ENCODE assay signal across 8 mouse cellular contexts in genomic region chr7:122969231-122970032, GRCm38 (mm10). TPM values are rescaled to one million over a fixed set of nuclear protein-coding genes. Genes with fewer than 3 reads are reported as not detected.
DNase-seq lines count a peak whose midpoint lies in the region; ATAC-seq and TF ChIP-seq lines count a peak whose summit lies in the region.

No protein-coding gene starts in this region.

- H3ac ChIP-seq in C2C12 (ENCODE audit: control insufficient read depth, insufficient read length, low read depth) = peak overlapping the region; percentile 99

- H3K79me2 ChIP-seq in C2C12 (ENCODE audit: control insufficient read depth, insufficient read depth) = peaks cover 47% of the 10 kb centered on the region

- H3K4me2 ChIP-seq in heart, embryonic 13.5 days = peak overlapping the region; percentile 95
- H3K4me2 ChIP-seq in liver, embryonic 12.5 days = peak overlapping the region; percentile 90
- H3K4me2 ChIP-seq in stomach, embryonic 15.5 days = peak overlapping the region; percentile 78

- H3K79me3 ChIP-seq in C2C12 (ENCODE audit: low read depth) = peaks cover 43% of the 10 kb centered on the region

- peak overlapping the region; percentile 95 for H3K27ac ChIP-seq in heart, embryonic 13.5 days (replicated peaks)
- peak overlapping the region; percentile 90 for H3K27ac ChIP-seq in liver, embryonic 12.5 days
- peak overlapping the region; percentile 88 for H3K27ac ChIP-seq in stomach, embryonic 15.5 days

- peak; percentile 98 for TF ChIP-seq POLR2A in brain, embryonic 14.5 days (IDR thresholded peaks at IDR 0.05; ENCODE audit: borderline replicate concordance, extremely low read depth, insufficient read depth, insufficient read length, poor library complexity, severe bottlenecking)

- peak; percentile 96 for ATAC-seq in heart, embryonic 13.5 days (ENCODE audit: extremely low read depth, insufficient number of reproducible peaks, low FRiP score, low TSS enrichment)
- ATAC-seq in liver, embryonic 12.5 days = peak; percentile 95
- ATAC-seq in stomach, embryonic 15.5 days (ENCODE audit: insufficient read depth, low FRiP score, low read depth) = peak; percentile 97

- H3K4me3 ChIP-seq in C2C12 (ENCODE audit: insufficient read depth, poor library complexity, severe bottlenecking) = peak overlapping the region; percentile 72
- peak overlapping the region; percentile 98 for H3K4me3 ChIP-seq in erythroblast, embryonic 14.5 days (replicated peaks)
- H3K4me3 ChIP-seq in heart, embryonic 13.5 days = peak overlapping the region; percentile 100
- peak overlapping the region; percentile 98 for H3K4me3 ChIP-seq in liver, embryonic 12.5 days
- H3K4me3 ChIP-seq in stomach, embryonic 15.5 days (replicated peaks) = peak overlapping the region; percentile 86

- TF ChIP-seq CTCF in C2C12 (IDR thresholded peaks at IDR 0.05; ENCODE audit: control insufficient read depth, insufficient read depth, insufficient read length) = peak; percentile 48
- no peak for TF ChIP-seq CTCF in brain, embryonic 14.5 days (IDR thresholded peaks at IDR 0.05; ENCODE audit: borderline replicate concordance, extremely low read depth, insufficient read depth, insufficient read length)

- peaks cover 22% of the 10 kb centered on the region for H3K36me3 ChIP-seq in C2C12 (ENCODE audit: control insufficient read depth, insufficient read depth)
- H3K36me3 ChIP-seq in erythroblast, embryonic 14.5 days (ENCODE audit: control insufficient read depth) = peaks cover 19% of the 10 kb centered on the region
- peaks cover 19% of the 10 kb centered on the region for H3K36me3 ChIP-seq in heart, embryonic 13.5 days
- H3K36me3 ChIP-seq in liver, embryonic 12.5 days = peaks cover 23% of the 10 kb centered on the region
- no peaks in the 10 kb centered on the region for H3K36me3 ChIP-seq in stomach, embryonic 15.5 days

- peak; percentile 99 for DNase-seq in brain, embryonic 14.5 days (ENCODE audit: low read depth)
- peak; percentile 97 for DNase-seq in kidney, postnatal 10 days
- DNase-seq in natural killer cell, adult 2 months (ENCODE audit: low spot score in 2 of 2) = peak; percentile 88 to 94

- H3K4me1 ChIP-seq in erythroblast, embryonic 14.5 days (ENCODE audit: control insufficient read depth) = peaks cover 41% of the 10 kb centered on the region
- peaks cover 30% of the 10 kb centered on the region for H3K4me1 ChIP-seq in heart, embryonic 13.5 days
- H3K4me1 ChIP-seq in liver, embryonic 12.5 days = peaks cover 35% of the 10 kb centered on the region
- H3K4me1 ChIP-seq in stomach, embryonic 15.5 days = peaks cover 9% of the 10 kb centered on the region

- no peaks in the 10 kb centered on the region for H3K27me3 ChIP-seq in C2C12 (ENCODE audit: control insufficient read depth, insufficient read depth, insufficient read length)
- H3K27me3 ChIP-seq in erythroblast, embryonic 14.5 days (ENCODE audit: control insufficient read depth) = no peaks in the 10 kb centered on the region
- H3K27me3 ChIP-seq in heart, embryonic 13.5 days (replicated peaks) = no peaks in the 10 kb centered on the region
- no peaks in the 10 kb centered on the region for H3K27me3 ChIP-seq in liver, embryonic 12.5 days (replicated peaks)
- H3K27me3 ChIP-seq in stomach, embryonic 15.5 days (replicated peaks) = no peaks in the 10 kb centered on the region

- 2% methylated on average over 51 of the region's 62 CpGs for WGBS in heart, embryonic 13.5 days
- WGBS in liver, embryonic 12.5 days (ENCODE audit: insufficient replicate concordance) = under 1% methylated on average over 62 of the region's 62 CpGs
- under 1% methylated on average over 62 of the region's 62 CpGs for WGBS in stomach, embryonic 15.5 days

- peak overlapping the region; percentile 100 for H3K9ac ChIP-seq in heart, embryonic 13.5 days
- peak overlapping the region; percentile 99 for H3K9ac ChIP-seq in liver, embryonic 12.5 days
- H3K9ac ChIP-seq in stomach, embryonic 15.5 days = peak overlapping the region; percentile 98

- no peaks in the 10 kb centered on the region for H3K9me3 ChIP-seq in erythroblast, embryonic 14.5 days (ENCODE audit: control insufficient read depth, low read length)
- no peaks in the 10 kb centered on the region for H3K9me3 ChIP-seq in heart, embryonic 13.5 days
- no peaks in the 10 kb centered on the region for H3K9me3 ChIP-seq in liver, embryonic 12.5 days (replicated peaks)
- no peaks in the 10 kb centered on the region for H3K9me3 ChIP-seq in stomach, embryonic 15.5 days

TF ChIP-seq in C2C12, 6 proteins besides CTCF, POLR2A, EP300 and RAD21:
- TF ChIP-seq USF1 (IDR thresholded peaks at IDR 0.05; ENCODE audit: low read depth) (peak; percentile 89), CEBPB (IDR thresholded peaks at IDR 0.05; ENCODE audit: low read depth) (no peak), MYOD1 (IDR thresholded peaks at IDR 0.05; ENCODE audit: control insufficient read depth, insufficient read length, low read depth) (no peak), MAX (IDR thresholded peaks at IDR 0.05) (peak; percentile 78)

RNA-seq across cellular contexts. Expression of gene Rbbp6, which starts 3.9 kb away (rescaled TPM):
- polyA plus RNA-seq in C2C12 (2012; fragmentation: generic; extraction: Trizol) = 13.0 TPM
- polyA plus RNA-seq in brain, embryonic 14.5 days (2012; rRNA removed) = 50.5 and 64.2 TPM in 2 replicates
- polyA plus RNA-seq in erythroblast, embryonic 14.5 days (2012) = 4.5 and 4.7 TPM in 2 replicates
- polyA plus RNA-seq in heart, embryonic 13.5 days (2015; fragmentation: Nextera tagmentation; extraction: Ambion mirVana) = 16.8 and 17.9 TPM in 2 replicates
- polyA plus RNA-seq in liver, embryonic 12.5 days (2016; fragmentation: Nextera tagmentation; extraction: Ambion mirVana) = 15.8 and 17.6 TPM in 2 replicates
- 28.3 and 28.6 TPM in 2 replicates for polyA plus RNA-seq in stomach, embryonic 15.5 days (2015; fragmentation: Nextera tagmentation; extraction: Ambion mirVana)

Comparison
In these comparisons a context has a peak if more than half of its experiments do, and no peak if none do; other contexts are left out.
1. Peak in every context shown above with its lines: DNase-seq, ATAC-seq, H3K4me3 ChIP-seq and H3K27ac ChIP-seq.